ENCODE assay signal across 9 mouse cellular contexts in genomic region chr8:83567668-83568067, GRCm38 (mm10). TPM values are rescaled to one million over a fixed set of nuclear protein-coding genes. Genes with fewer than 3 reads are reported as not detected.
DNase-seq lines count a peak whose midpoint lies in the region; ATAC-seq and TF ChIP-seq lines count a peak whose summit lies in the region.
"Had no signal": no experiment of that assay in that cellular context is flagged by ENCODE, and none has a peak within 500 bp of the region (broad histone marks: within the 10 kb centered on the region; RNA-seq: fewer than 3 reads in every experiment).

No protein-coding gene starts in this region.

- no peak for ATAC-seq in erythroblast, adult 5-6 weeks (replicated peaks; ENCODE audit: low FRiP score, poor library complexity, severe bottlenecking)
- ATAC-seq in forebrain, embryonic 12.5 days (ENCODE audit: low FRiP score), result no peak
- ATAC-seq in limb, embryonic 14.5 days (ENCODE audit: low FRiP score, low read depth), result no peak

- peaks cover 25% of the 10 kb centered on the region for H3K79me2 ChIP-seq in CH12.LX (replicated peaks; ENCODE audit: control insufficient read depth, extremely low read depth, insufficient read depth, poor library complexity, severe bottlenecking)

- peaks cover 34% of the 10 kb centered on the region for H3K4me1 ChIP-seq in erythroblast, embryonic 14.5 days (ENCODE audit: control insufficient read depth)
- H3K4me1 ChIP-seq in CH12.LX (ENCODE audit: control insufficient read depth in 1 of 2, insufficient read depth in 2 of 2), result peaks cover 15 to 51% of the 10 kb centered on the region in 2 experiments
- peaks cover 21% of the 10 kb centered on the region for H3K4me1 ChIP-seq in forebrain, embryonic 12.5 days
- H3K4me1 ChIP-seq in limb, embryonic 14.5 days (ENCODE audit: control insufficient read depth, insufficient read depth, low read length), result peaks cover 9% of the 10 kb centered on the region
- H3K4me1 ChIP-seq in small intestine, adult 2 months (ENCODE audit: control insufficient read depth, insufficient read depth, insufficient read length, low read length), result peaks cover 4% of the 10 kb centered on the region

- TF ChIP-seq CTCF in CH12.LX (conservative IDR thresholded peaks at IDR 0.05 in 1 of 2, IDR thresholded peaks at IDR 0.05 in 1 of 2; ENCODE audit: low read depth in 2 of 2, low read length in 2 of 2), result no peak
- TF ChIP-seq CTCF in small intestine, adult 2 months (IDR thresholded peaks at IDR 0.05; ENCODE audit: extremely low read depth, insufficient read length, insufficient replicate concordance, low read depth, low read length), result no peak

- DNase-seq in CH12.LX (ENCODE audit: extremely low read depth), result no peak
- DNase-seq in limb, embryonic 14.5 days (ENCODE audit: low spot score), result no peak
- DNase-seq in frontal cortex, adult 2 months (ENCODE audit: extremely low spot score in 1 of 2, low spot score in 1 of 2), result no peak
- DNase-seq in lung, postnatal 10 days, result no peak

- no peaks in the 10 kb centered on the region for H3K9me3 ChIP-seq in erythroblast, embryonic 14.5 days (ENCODE audit: control insufficient read depth, low read length)
- H3K9me3 ChIP-seq in CH12.LX (replicated peaks; ENCODE audit: low read length), result no peaks in the 10 kb centered on the region
- H3K9me3 ChIP-seq in forebrain, embryonic 12.5 days, result no peaks in the 10 kb centered on the region
- H3K9me3 ChIP-seq in limb, embryonic 14.5 days (ENCODE audit: control insufficient read depth, low read length), result no peaks in the 10 kb centered on the region

- no peak for TF ChIP-seq POLR2A in CH12.LX (IDR thresholded peaks at IDR 0.05; ENCODE audit: low read depth, low read length)
- TF ChIP-seq POLR2A in limb, embryonic 14.5 days (IDR thresholded peaks at IDR 0.05; ENCODE audit: borderline replicate concordance, extremely low read depth, insufficient read depth, insufficient read length), result no peak
- TF ChIP-seq POLR2A in small intestine, adult 2 months (IDR thresholded peaks at IDR 0.05; ENCODE audit: low read depth, low read length), result no peak

- H3K4me2 ChIP-seq in CH12.LX (ENCODE audit: insufficient read depth, low read depth, poor library complexity, severe bottlenecking), result peak overlapping the region; percentile 89
- peak overlapping the region; percentile 84 for H3K4me2 ChIP-seq in forebrain, embryonic 12.5 days
- peak overlapping the region; percentile 86 for H3K4me2 ChIP-seq in limb, embryonic 14.5 days (replicated peaks; ENCODE audit: low read depth, low read length, severe bottlenecking)

- peak overlapping the region; percentile 82 for H3K9ac ChIP-seq in CH12.LX (ENCODE audit: insufficient read depth, low read depth)
- peak overlapping the region; percentile 69 for H3K9ac ChIP-seq in forebrain, embryonic 12.5 days
- peak overlapping the region; percentile 75 for H3K9ac ChIP-seq in limb, embryonic 14.5 days (ENCODE audit: low read depth, low read length, severe bottlenecking)

- H3K36me3 ChIP-seq in erythroblast, embryonic 14.5 days (ENCODE audit: control insufficient read depth), result peaks cover 38% of the 10 kb centered on the region
- peaks cover 27 to 45% of the 10 kb centered on the region in 2 experiments for H3K36me3 ChIP-seq in CH12.LX (replicated peaks in 1 of 2; ENCODE audit: control insufficient read depth in 1 of 2, insufficient read depth in 1 of 2, low read length in 1 of 2)
- peaks cover 35% of the 10 kb centered on the region for H3K36me3 ChIP-seq in forebrain, embryonic 12.5 days (replicated peaks)
- peaks cover 33% of the 10 kb centered on the region for H3K36me3 ChIP-seq in limb, embryonic 14.5 days (ENCODE audit: control insufficient read depth, insufficient read depth, low read length)
- peaks cover 19% of the 10 kb centered on the region for H3K36me3 ChIP-seq in small intestine, adult 2 months (ENCODE audit: control insufficient read depth, insufficient read depth, low read length)

- H3K27ac ChIP-seq in CH12.LX (ENCODE audit: insufficient read depth, low read depth), result no peak overlapping the region
- no peak overlapping the region for H3K27ac ChIP-seq in forebrain, embryonic 12.5 days
- H3K27ac ChIP-seq in limb, embryonic 14.5 days (replicated peaks; ENCODE audit: low read depth, low read length), result no peak overlapping the region
- no peak overlapping the region for H3K27ac ChIP-seq in small intestine, adult 2 months (ENCODE audit: insufficient read depth, low read depth, low read length)

- in situ Hi-C loops in CH12.LX (cut with MboI; ENCODE audit: low pct_ligation_motif_present, low pct_unique_long_range_greater_than_20kb, low sequenced_read_pairs), result no loop called here

- 57% methylated on average over 3 of the region's 3 CpGs for WGBS in forebrain, embryonic 12.5 days
- 61% methylated on average over 3 of the region's 3 CpGs for WGBS in limb, embryonic 14.5 days
- 54% methylated on average over 3 of the region's 3 CpGs for WGBS in small intestine, adult 2 months

- no peak for TF ChIP-seq EP300 in CH12.LX (IDR thresholded peaks at IDR 0.05; ENCODE audit: low read length)

- dilution Hi-C loops in CH12.LX (cut with MboI; ENCODE audit: extremely low pct_ligation_motif_present, extremely low pct_unique_long_range_greater_than_20kb, low sequenced_read_pairs), result no loop called here

- H3K4me3 ChIP-seq in erythroblast, embryonic 14.5 days (replicated peaks), result peak overlapping the region; percentile 98
- peak overlapping the region; percentile 84 to 99 (median 85) for H3K4me3 ChIP-seq in CH12.LX (replicated peaks in 1 of 3; ENCODE audit: low read depth in 2 of 3, low read length in 2 of 3, poor library complexity in 1 of 3)
- peak overlapping the region; percentile 61 for H3K4me3 ChIP-seq in forebrain, embryonic 12.5 days (replicated peaks)
- H3K4me3 ChIP-seq in limb, embryonic 14.5 days (replicated peaks; ENCODE audit: low read length), result peak overlapping the region; percentile 71
- H3K4me3 ChIP-seq in small intestine, adult 2 months (ENCODE audit: low read depth, low read length), result peak overlapping the region; percentile 85; the same call in 1 of the 2 replicates

- TF ChIP-seq RAD21 in CH12.LX (IDR thresholded peaks at IDR 0.05; ENCODE audit: low read depth, low read length), result no peak

- H3K27me3 ChIP-seq in erythroblast, embryonic 14.5 days (ENCODE audit: control insufficient read depth), result no peaks in the 10 kb centered on the region
- H3K27me3 ChIP-seq in CH12.LX (replicated peaks), result no peaks in the 10 kb centered on the region
- H3K27me3 ChIP-seq in forebrain, embryonic 12.5 days, result no peaks in the 10 kb centered on the region
- no peaks in the 10 kb centered on the region for H3K27me3 ChIP-seq in limb, embryonic 14.5 days (ENCODE audit: control insufficient read depth, insufficient read depth, low read length)
- no peaks in the 10 kb centered on the region for H3K27me3 ChIP-seq in small intestine, adult 2 months (ENCODE audit: control insufficient read depth, insufficient read depth, low read length)

RNA-seq across cellular contexts. Expression of gene Ndufb7, which starts 1.2 kb away (rescaled TPM):
- polyA plus RNA-seq in erythroblast, embryonic 14.5 days (2012), result 76.6 and 87.5 TPM in 2 replicates
- 49.8 and 57.9 TPM in 2 replicates for total RNA-seq in erythroblast, adult 5-6 weeks (2015; ENCODE audit: low replicate concordance)
- 59.0 and 89.2 TPM in 2 replicates for total RNA-seq in erythroblast, adult 5-6 weeks (2017; ENCODE audit: low replicate concordance)
- total RNA-seq in CH12.LX (2012; rRNA removed) (316 and 331 TPM in 2 replicates), CH12.LX (2014; rRNA removed) (213 and 223 TPM in 2 replicates)
- polyA plus RNA-seq in CH12.LX (2012; ENCODE audit: insufficient read length, low read depth), result 144 and 202 TPM in 2 replicates
- polyA plus RNA-seq in forebrain, embryonic 12.5 days (2016; fragmentation: Nextera tagmentation; extraction: Ambion mirVana), result 356 and 359 TPM in 2 replicates
- 237 and 248 TPM in 2 replicates for polyA plus RNA-seq in limb, embryonic 14.5 days (2012; rRNA removed)
- 298 and 313 TPM in 2 replicates for polyA plus RNA-seq in limb, embryonic 14.5 days (2014; fragmentation: Nextera tagmentation; extraction: Ambion mirVana)
- 531 and 683 TPM in 2 replicates for polyA plus RNA-seq in small intestine, adult 2 months (2012; rRNA removed)
- 324 and 374 TPM in 2 replicates for polyA plus RNA-seq in frontal cortex, adult 2 months (2012; rRNA removed)

RNA-seq across cellular contexts. Expression of gene Olfr370, which starts 32.1 kb away (rescaled TPM):
- not detected in 2 replicates for polyA plus RNA-seq in erythroblast, embryonic 14.5 days (2012)
- total RNA-seq in erythroblast, adult 5-6 weeks (2015; ENCODE audit: low replicate concordance), result not detected in 2 replicates
- not detected in 2 replicates for total RNA-seq in erythroblast, adult 5-6 weeks (2017; ENCODE audit: low replicate concordance)
- total RNA-seq in CH12.LX (2012; rRNA removed) (not detected in 2 replicates), CH12.LX (2014; rRNA removed) (not detected in 2 replicates)
- polyA plus RNA-seq in CH12.LX (2012; ENCODE audit: insufficient read length, low read depth), result 0.10 TPM in 1 of 2 replicates, not detected in the other
- not detected in 2 replicates for polyA plus RNA-seq in forebrain, embryonic 12.5 days (2016; fragmentation: Nextera tagmentation; extraction: Ambion mirVana)
- polyA plus RNA-seq in limb, embryonic 14.5 days (2012; rRNA removed), result 0.18 TPM in 1 of 2 replicates, not detected in the other
- polyA plus RNA-seq in limb, embryonic 14.5 days (2014; fragmentation: Nextera tagmentation; extraction: Ambion mirVana), result not detected in 2 replicates
- polyA plus RNA-seq in small intestine, adult 2 months (2012; rRNA removed), result not detected in 2 replicates
- polyA plus RNA-seq in frontal cortex, adult 2 months (2012; rRNA removed), result not detected in 2 replicates
- total RNA-seq: hematopoietic stem cell, adult 5-6 weeks had no signal

RNA-seq across cellular contexts. Expression of gene Tecr, which starts 40.1 kb away (rescaled TPM):
- 33.6 and 58.0 TPM in 2 replicates for polyA plus RNA-seq in erythroblast, embryonic 14.5 days (2012)
- total RNA-seq in erythroblast, adult 5-6 weeks (2015; ENCODE audit: low replicate concordance), result 130 and 150 TPM in 2 replicates
- 47.5 and 77.4 TPM in 2 replicates for total RNA-seq in erythroblast, adult 5-6 weeks (2017; ENCODE audit: low replicate concordance)
- total RNA-seq in CH12.LX (2012; rRNA removed), result 130 and 171 TPM in 2 replicates
- total RNA-seq in CH12.LX (2014; rRNA removed), result 95.9 and 111 TPM in 2 replicates
- polyA plus RNA-seq in CH12.LX (2012; ENCODE audit: insufficient read length, low read depth), result 199 and 209 TPM in 2 replicates
- polyA plus RNA-seq in forebrain, embryonic 12.5 days (2016; fragmentation: Nextera tagmentation; extraction: Ambion mirVana), result 541 and 550 TPM in 2 replicates
- polyA plus RNA-seq in limb, embryonic 14.5 days (2012; rRNA removed), result 595 and 783 TPM in 2 replicates
- 586 and 589 TPM in 2 replicates for polyA plus RNA-seq in limb, embryonic 14.5 days (2014; fragmentation: Nextera tagmentation; extraction: Ambion mirVana)
- polyA plus RNA-seq in small intestine, adult 2 months (2012; rRNA removed), result 184 and 322 TPM in 2 replicates
- 779 and 879 TPM in 2 replicates for polyA plus RNA-seq in frontal cortex, adult 2 months (2012; rRNA removed)

RNA-seq across cellular contexts. Expression of gene Dnajb1, which starts 40.3 kb away (rescaled TPM):
- 20.5 and 20.7 TPM in 2 replicates for polyA plus RNA-seq in erythroblast, embryonic 14.5 days (2012)
- total RNA-seq in erythroblast, adult 5-6 weeks (2015; ENCODE audit: low replicate concordance), result 12.9 and 25.7 TPM in 2 replicates
- 15.6 and 19.5 TPM in 2 replicates for total RNA-seq in erythroblast, adult 5-6 weeks (2017; ENCODE audit: low replicate concordance)
- total RNA-seq in CH12.LX (2012; rRNA removed) (24.9 and 32.0 TPM in 2 replicates), CH12.LX (2014; rRNA removed) (29.5 and 30.7 TPM in 2 replicates)
- polyA plus RNA-seq in CH12.LX (2012; ENCODE audit: insufficient read length, low read depth), result 30.5 and 30.9 TPM in 2 replicates
- 63.0 and 67.3 TPM in 2 replicates for polyA plus RNA-seq in forebrain, embryonic 12.5 days (2016; fragmentation: Nextera tagmentation; extraction: Ambion mirVana)
- 42.6 and 43.7 TPM in 2 replicates for polyA plus RNA-seq in limb, embryonic 14.5 days (2012; rRNA removed)
- 51.3 and 58.9 TPM in 2 replicates for polyA plus RNA-seq in limb, embryonic 14.5 days (2014; fragmentation: Nextera tagmentation; extraction: Ambion mirVana)
- 21.1 and 34.0 TPM in 2 replicates for polyA plus RNA-seq in small intestine, adult 2 months (2012; rRNA removed)
- 37.9 TPM in 2 replicates for polyA plus RNA-seq in frontal cortex, adult 2 months (2012; rRNA removed)
